Mouse (Mus musculus): Measurements from ENCODE around the gene Rab8b. TPM values are rescaled to one million over a fixed set of nuclear protein-coding genes. Genes with fewer than 3 reads are reported as not detected.
"Not testable (repeated sequence)": the region's sequence is repeated elsewhere in the genome, so short reads cannot be mapped to it uniquely, and the experiment has no call there.

Gene Rab8b
- polyA plus RNA-seq, 1 experiment from 2014 or later = 31.1 TPM

GRCm38 (mm10) chr9:66897851-66898250 is 21.6 kb downstream of the Rab8b start:
- Histone ChIP-seq H3K4me1 (replicated peaks) (no peaks in the 10 kb centered on the region), H3K27ac (no peak overlapping the region), H3K36me3 (no peaks in the 10 kb centered on the region), H3K4me3 (replicated peaks) (no peak overlapping the region), H3K9me3 (no peaks in the 10 kb centered on the region), H3K27me3 (no peaks in the 10 kb centered on the region), H3K4me2 (replicated peaks) (no peak overlapping the region), H3K9ac (replicated peaks) (no peak overlapping the region)
- no peak for ATAC-seq
- WGBS = 77% methylated on average over 6 of the region's 6 CpGs

GRCm38 (mm10) chr9:66896951-66897350 is 22.5 kb downstream of the Rab8b start:
- no peaks in the 10 kb centered on the region for H3K4me1 ChIP-seq (replicated peaks)
- H3K4me3 ChIP-seq (replicated peaks) = no peak overlapping the region
- no peak overlapping the region for H3K9ac ChIP-seq (replicated peaks)
- H3K27me3 ChIP-seq = no peaks in the 10 kb centered on the region
- no peaks in the 10 kb centered on the region for H3K36me3 ChIP-seq
- no peak overlapping the region for H3K4me2 ChIP-seq (replicated peaks)
- H3K27ac ChIP-seq = no peak overlapping the region
- no peak for ATAC-seq
- H3K9me3 ChIP-seq = no peaks in the 10 kb centered on the region
- WGBS = 64% methylated on average over 6 of the region's 6 CpGs

GRCm38 (mm10) chr9:66895995-66896394 is 23.5 kb downstream of the Rab8b start:
- 72% methylated on average over 5 of the region's 5 CpGs for WGBS
- ATAC-seq = no peak
- Histone ChIP-seq H3K9me3 (no peaks in the 10 kb centered on the region), H3K36me3 (no peaks in the 10 kb centered on the region), H3K4me2 (replicated peaks) (no peak overlapping the region), H3K4me1 (replicated peaks) (no peaks in the 10 kb centered on the region), H3K9ac (replicated peaks) (no peak overlapping the region), H3K4me3 (replicated peaks) (no peak overlapping the region), H3K27ac (no peak overlapping the region), H3K27me3 (no peaks in the 10 kb centered on the region)

- Histone ChIP-seq H3K27ac (no peak overlapping the region), H3K4me3 (replicated peaks) (no peak overlapping the region), H3K4me1 (replicated peaks) (no peaks in the 10 kb centered on the region), H3K4me2 (replicated peaks) (no peak overlapping the region), H3K36me3 (no peaks in the 10 kb centered on the region), H3K27me3 (no peaks in the 10 kb centered on the region), H3K9me3 (no peaks in the 10 kb centered on the region), H3K9ac (replicated peaks) (no peak overlapping the region)
- no peak for ATAC-seq
- whole genome bisulfite sequencing = 87% methylated on average over 10 of the region's 10 CpGs
These were observed 24.3 kb downstream of the Rab8b start for GRCm38 (mm10) chr9:66895035-66895779.

- ATAC-seq = no peak
- Histone ChIP-seq H3K27ac (no peak overlapping the region), H3K27me3 (no peaks in the 10 kb centered on the region), H3K9me3 (no peaks in the 10 kb centered on the region), H3K4me2 (replicated peaks) (no peak overlapping the region), H3K36me3 (no peaks in the 10 kb centered on the region), H3K4me3 (replicated peaks) (no peak overlapping the region), H3K9ac (replicated peaks) (no peak overlapping the region), H3K4me1 (replicated peaks) (peaks cover 2% of the 10 kb centered on the region)
- 95% methylated on average over 1 of the region's 1 CpGs for WGBS
These were observed 25.1 kb downstream of the Rab8b start for GRCm38 (mm10) chr9:66894421-66894820.

- WGBS = 97% methylated on average over 4 of the region's 4 CpGs
- H3K4me3 ChIP-seq (replicated peaks); H3K36me3 ChIP-seq; H3K9me3 ChIP-seq; H3K27ac ChIP-seq; H3K4me2 ChIP-seq (replicated peaks); H3K27me3 ChIP-seq; H3K9ac ChIP-seq (replicated peaks); ATAC-seq: not testable (repeated sequence)
- H3K4me1 ChIP-seq (replicated peaks) = peaks cover 20% of the 10 kb centered on the region
These were observed 27.0 kb downstream of the Rab8b start for GRCm38 (mm10) chr9:66892456-66892855.

- ATAC-seq = no peak
- H3K4me1 ChIP-seq (replicated peaks) = peaks cover 34% of the 10 kb centered on the region
- H3K4me3 ChIP-seq (replicated peaks) = no peak overlapping the region
- no peaks in the 10 kb centered on the region for H3K9me3 ChIP-seq
- H3K9ac ChIP-seq (replicated peaks) = 0 out of 2 replicates have a peak overlapping the region, but pooled peaks have one; percentile 10
- no peaks in the 10 kb centered on the region for H3K27me3 ChIP-seq
- peak overlapping the region; percentile 51 for H3K27ac ChIP-seq
- H3K36me3 ChIP-seq = no peaks in the 10 kb centered on the region
- no peak overlapping the region for H3K4me2 ChIP-seq (replicated peaks)
- 42% methylated on average over 6 of the region's 6 CpGs for WGBS
These were observed 31.4 kb downstream of the Rab8b start for GRCm38 (mm10) chr9:66887960-66888610.

- H3K9ac ChIP-seq (replicated peaks) = no peak overlapping the region
- H3K36me3 ChIP-seq = no peaks in the 10 kb centered on the region
- H3K4me3 ChIP-seq (replicated peaks) = no peak overlapping the region
- no peaks in the 10 kb centered on the region for H3K27me3 ChIP-seq
- WGBS = 48% methylated on average over 8 of the region's 8 CpGs
- no peaks in the 10 kb centered on the region for H3K9me3 ChIP-seq
- H3K4me1 ChIP-seq (replicated peaks) = peaks cover 34% of the 10 kb centered on the region
- no peak overlapping the region for H3K4me2 ChIP-seq (replicated peaks)
- no peak overlapping the region for H3K27ac ChIP-seq
- ATAC-seq = no peak
These were observed 32.1 kb downstream of the Rab8b start for GRCm38 (mm10) chr9:66887301-66887902.

- H3K4me1 ChIP-seq (replicated peaks) = peaks cover 34% of the 10 kb centered on the region
- no peak overlapping the region for H3K27ac ChIP-seq
- WGBS = 87% methylated on average over 6 of the region's 6 CpGs
- H3K4me2 ChIP-seq (replicated peaks) = no peak overlapping the region
- no peaks in the 10 kb centered on the region for H3K36me3 ChIP-seq
- H3K9ac ChIP-seq (replicated peaks) = no peak overlapping the region
- no peak for ATAC-seq
- H3K4me3 ChIP-seq (replicated peaks) = no peak overlapping the region
- no peaks in the 10 kb centered on the region for H3K27me3 ChIP-seq
- no peaks in the 10 kb centered on the region for H3K9me3 ChIP-seq
These were observed 32.7 kb downstream of the Rab8b start for GRCm38 (mm10) chr9:66886818-66887217.

- WGBS = 12% methylated on average over 3 of the region's 3 CpGs
These were observed 33.1 kb downstream of the Rab8b start for GRCm38 (mm10) chr9:66886366-66886765.

GRCm38 (mm10) chr9:66884609-66885008 is 34.9 kb downstream of the Rab8b start:
- no peaks in the 10 kb centered on the region for H3K36me3 ChIP-seq
- H3K9ac ChIP-seq (replicated peaks) = no peak overlapping the region
- no peak overlapping the region for H3K4me3 ChIP-seq (replicated peaks)
- 88% methylated on average over 2 of the region's 2 CpGs for WGBS
- no peaks in the 10 kb centered on the region for H3K9me3 ChIP-seq
- ATAC-seq = no peak
- peaks cover 34% of the 10 kb centered on the region for H3K4me1 ChIP-seq (replicated peaks)
- no peaks in the 10 kb centered on the region for H3K27me3 ChIP-seq
- H3K4me2 ChIP-seq (replicated peaks) = no peak overlapping the region
- no peak overlapping the region for H3K27ac ChIP-seq

More at GRCm38 (mm10) chr9:66886366-66886765, 33.1 kb downstream of the Rab8b start:
- Histone ChIP-seq H3K36me3 (no peaks in the 10 kb centered on the region), H3K4me1 (replicated peaks) (peaks cover 34% of the 10 kb centered on the region), H3K27me3 (no peaks in the 10 kb centered on the region), H3K9me3 (no peaks in the 10 kb centered on the region), H3K27ac (no peak overlapping the region), H3K4me3 (replicated peaks) (no peak overlapping the region), H3K9ac (replicated peaks) (no peak overlapping the region), H3K4me2 (replicated peaks) (no peak overlapping the region)
- no peak for ATAC-seq

- H3K27ac ChIP-seq = no peak overlapping the region
- 93% methylated on average over 5 of the region's 5 CpGs for WGBS
- ATAC-seq = no peak
These were observed 36.0 kb downstream of the Rab8b start for GRCm38 (mm10) chr9:66883500-66883899.

More at GRCm38 (mm10) chr9:66883500-66883899, 36.0 kb downstream of the Rab8b start:
- Histone ChIP-seq H3K27me3 (no peaks in the 10 kb centered on the region), H3K4me1 (replicated peaks) (peaks cover 24% of the 10 kb centered on the region), H3K9ac (replicated peaks) (no peak overlapping the region), H3K4me2 (replicated peaks) (no peak overlapping the region), H3K9me3 (no peaks in the 10 kb centered on the region), H3K4me3 (replicated peaks) (no peak overlapping the region), H3K36me3 (no peaks in the 10 kb centered on the region)
